Mouse (Mus musculus) embryonic fibroblast, embryonic 13.5 days (primary cell): ENCODE measurements around the gene Ntm.

Source experiments
- CTCF ChIP-seq: IDR thresholded peaks from 2 replicates; pipeline ENCODE4 v1.5.1; 2011; ENCODE audit warnings: mild to moderate bottlenecking, control low read depth, low read length, moderate library complexity, borderline replicate concordance; ENCODE audit not compliant: insufficient read depth
- POLR2A ChIP-seq: IDR thresholded peaks from 2 replicates; pipeline ENCODE4 v1.6.1; 2011; ENCODE audit warnings: low read depth, mild to moderate bottlenecking, control low read depth, low read length, moderate library complexity

DNA sequence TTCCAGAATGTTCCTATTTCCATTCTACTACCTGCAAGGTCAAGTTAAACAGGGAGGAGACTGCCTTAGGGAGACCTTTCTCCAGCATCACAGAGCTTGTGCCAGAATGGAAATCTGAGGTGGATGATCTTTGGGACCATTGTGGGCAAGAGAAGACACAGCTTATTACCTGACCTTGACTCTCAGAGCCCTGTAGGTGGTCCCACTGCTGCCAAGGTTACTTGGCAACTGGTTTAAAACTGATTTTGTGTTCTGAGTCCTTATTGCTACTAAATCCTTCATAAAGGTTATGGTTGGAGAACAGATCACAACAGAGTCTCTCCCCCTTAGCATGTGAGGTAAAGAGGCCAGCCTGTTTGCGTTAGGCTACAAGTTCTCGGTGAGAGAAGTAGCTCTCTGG is 839.1 kb downstream of the Ntm start:
- TF ChIP-seq CTCF, result no peak
- TF ChIP-seq POLR2A, result no peak
